Mouse (Mus musculus): ENCODE results near the gene Rwdd3. TPM values are rescaled to one million over a fixed set of nuclear protein-coding genes. Genes with fewer than 3 reads are reported as not detected.

The Rwdd3 gene
- polyA plus RNA-seq, 1 experiment from 2014 or later: 5.5 TPM

DNA sequence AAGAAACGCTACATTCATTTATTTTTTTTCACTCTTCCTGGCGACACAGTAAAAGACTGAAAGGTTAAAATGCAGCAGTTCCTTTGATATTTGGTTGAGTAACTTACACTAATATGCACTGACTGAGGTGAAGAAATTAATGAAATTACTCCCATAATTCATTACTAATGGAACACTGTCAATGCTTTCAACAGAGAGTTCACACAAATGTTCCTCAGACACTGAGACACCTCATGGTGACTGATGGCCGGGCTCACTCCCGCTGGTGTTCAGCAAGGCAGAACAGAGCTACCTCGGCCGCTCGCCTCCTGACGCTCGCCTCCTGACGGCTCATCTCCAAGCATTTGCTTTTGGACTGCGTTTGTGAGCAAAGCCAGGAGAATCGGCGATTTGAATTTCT, 54.9 kb downstream of the Rwdd3 start:
- Histone ChIP-seq H3K9ac (replicated peaks; ENCODE audit: low read length) (no peak overlapping the region), H3K27me3 (ENCODE audit: control insufficient read depth, insufficient read depth, low read length) (no peaks in the 10 kb centered on the region), H3K36me3 (replicated peaks; ENCODE audit: control insufficient read depth, insufficient read depth, low read depth, low read length) (no peaks in the 10 kb centered on the region), H3K4me2 (ENCODE audit: low read depth, low read length) (no peak overlapping the region), H3K4me3 (ENCODE audit: low read depth, low read length) (no peak overlapping the region), H3K4me1 (ENCODE audit: control insufficient read depth, insufficient read depth, low read length) (no peaks in the 10 kb centered on the region), H3K9me3 (replicated peaks; ENCODE audit: control insufficient read depth, low read length) (no peaks in the 10 kb centered on the region), H3K27ac (replicated peaks; ENCODE audit: low read depth, low read length) (no peak overlapping the region)
- ATAC-seq (replicated peaks; ENCODE audit: insufficient number of reproducible peaks, low FRiP score, low TSS enrichment, low read depth): no peak
- no peak for DNase-seq (ENCODE audit: low spot score)
- WGBS: 76% methylated on average over 13 of the region's 13 CpGs

DNA sequence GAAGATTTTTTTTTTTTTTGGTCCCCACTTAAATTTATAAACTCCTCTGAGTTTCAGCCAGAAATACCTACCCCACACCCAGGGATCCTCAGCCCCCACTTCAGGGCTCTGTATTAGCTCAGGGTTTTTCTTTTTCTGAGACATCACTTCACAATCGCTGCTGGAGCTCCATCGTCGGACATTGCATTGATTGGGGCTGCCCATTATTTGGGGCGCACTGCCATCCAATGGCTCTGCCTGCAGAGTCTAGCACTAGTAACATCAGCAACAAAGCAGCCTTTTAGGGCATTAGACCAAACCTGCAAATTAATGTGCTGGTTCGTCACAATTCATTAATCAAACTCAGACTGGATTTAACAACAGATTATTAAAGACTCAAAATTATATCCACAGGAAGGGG, 55.4 kb downstream of the Rwdd3 start:
- 76% methylated on average over 5 of the region's 5 CpGs for WGBS
- no peak for ATAC-seq (replicated peaks; ENCODE audit: insufficient number of reproducible peaks, low FRiP score, low TSS enrichment, low read depth)

DNA sequence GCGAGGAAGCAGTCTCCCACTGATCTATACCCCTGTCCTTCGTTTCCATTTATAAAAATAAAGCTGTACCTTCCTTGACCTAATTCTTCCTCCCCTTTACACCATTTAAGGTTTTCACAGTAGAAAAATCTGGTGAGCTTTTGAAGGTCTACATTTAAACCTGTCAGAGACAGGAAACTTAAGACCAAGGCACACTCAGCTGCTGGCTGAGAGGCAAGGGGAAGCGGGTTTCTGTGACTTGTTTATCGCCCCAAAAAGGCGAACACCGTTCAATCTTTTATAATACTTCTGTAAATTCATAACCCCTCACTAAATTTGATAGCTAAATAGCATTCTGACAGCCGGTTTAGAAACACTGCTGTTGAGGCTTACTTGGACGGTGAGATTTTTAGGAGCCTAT, 60.4 kb downstream of the Rwdd3 start:
- Histone ChIP-seq H3K9ac (replicated peaks; ENCODE audit: low read length) (no peak overlapping the region), H3K36me3 (replicated peaks; ENCODE audit: control insufficient read depth, insufficient read depth, low read depth, low read length) (no peaks in the 10 kb centered on the region), H3K27ac (replicated peaks; ENCODE audit: low read depth, low read length) (no peak overlapping the region), H3K27me3 (ENCODE audit: control insufficient read depth, insufficient read depth, low read length) (no peaks in the 10 kb centered on the region), H3K4me2 (ENCODE audit: low read depth, low read length) (no peak overlapping the region), H3K4me1 (ENCODE audit: control insufficient read depth, insufficient read depth, low read length) (no peaks in the 10 kb centered on the region), H3K4me3 (ENCODE audit: low read depth, low read length) (no peak overlapping the region), H3K9me3 (replicated peaks; ENCODE audit: control insufficient read depth, low read length) (no peaks in the 10 kb centered on the region)
- 90% methylated on average over 8 of the region's 8 CpGs for WGBS
- no peak for DNase-seq (ENCODE audit: low spot score)
- ATAC-seq (replicated peaks; ENCODE audit: insufficient number of reproducible peaks, low FRiP score, low TSS enrichment, low read depth): no peak

More for the DNA sequence above, 55.4 kb downstream of the Rwdd3 start:
- DNase-seq (ENCODE audit: low spot score): no peak
- Histone ChIP-seq H3K9ac (replicated peaks; ENCODE audit: low read length) (no peak overlapping the region), H3K27me3 (ENCODE audit: control insufficient read depth, insufficient read depth, low read length) (no peaks in the 10 kb centered on the region), H3K4me3 (ENCODE audit: low read depth, low read length) (no peak overlapping the region), H3K27ac (replicated peaks; ENCODE audit: low read depth, low read length) (no peak overlapping the region), H3K4me2 (ENCODE audit: low read depth, low read length) (no peak overlapping the region), H3K9me3 (replicated peaks; ENCODE audit: control insufficient read depth, low read length) (no peaks in the 10 kb centered on the region), H3K36me3 (replicated peaks; ENCODE audit: control insufficient read depth, insufficient read depth, low read depth, low read length) (no peaks in the 10 kb centered on the region), H3K4me1 (ENCODE audit: control insufficient read depth, insufficient read depth, low read length) (no peaks in the 10 kb centered on the region)

DNA sequence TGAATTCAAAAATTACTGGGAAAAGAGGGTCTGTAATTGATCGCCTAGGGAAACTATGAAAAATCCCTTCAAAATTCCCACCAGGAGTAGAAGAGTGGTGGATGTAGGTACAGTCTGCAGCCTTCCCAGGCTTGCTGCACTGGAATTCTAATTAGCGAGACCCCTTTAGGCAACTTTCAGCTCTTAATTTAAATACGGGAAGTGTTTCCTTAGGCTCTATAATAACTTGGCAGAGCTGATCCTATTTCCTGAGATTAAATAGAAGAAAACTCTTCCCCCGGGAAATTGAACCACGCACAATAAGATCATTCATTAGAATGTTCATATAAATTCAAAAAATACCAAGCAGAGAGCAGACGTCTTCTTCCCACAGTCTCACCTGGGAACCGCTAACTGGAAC, 61.1 kb downstream of the Rwdd3 start:
- WGBS: 67% methylated on average over 7 of the region's 7 CpGs
- Histone ChIP-seq H3K4me2 (ENCODE audit: low read depth, low read length) (no peak overlapping the region), H3K4me1 (ENCODE audit: control insufficient read depth, insufficient read depth, low read length) (no peaks in the 10 kb centered on the region), H3K27ac (replicated peaks; ENCODE audit: low read depth, low read length) (no peak overlapping the region), H3K36me3 (replicated peaks; ENCODE audit: control insufficient read depth, insufficient read depth, low read depth, low read length) (no peaks in the 10 kb centered on the region), H3K4me3 (ENCODE audit: low read depth, low read length) (no peak overlapping the region), H3K9me3 (replicated peaks; ENCODE audit: control insufficient read depth, low read length) (no peaks in the 10 kb centered on the region), H3K9ac (replicated peaks; ENCODE audit: low read length) (no peak overlapping the region), H3K27me3 (ENCODE audit: control insufficient read depth, insufficient read depth, low read length) (no peaks in the 10 kb centered on the region)
- ATAC-seq (replicated peaks; ENCODE audit: insufficient number of reproducible peaks, low FRiP score, low TSS enrichment, low read depth) (no peak), DNase-seq (ENCODE audit: low spot score) (peak; percentile 33)

DNA sequence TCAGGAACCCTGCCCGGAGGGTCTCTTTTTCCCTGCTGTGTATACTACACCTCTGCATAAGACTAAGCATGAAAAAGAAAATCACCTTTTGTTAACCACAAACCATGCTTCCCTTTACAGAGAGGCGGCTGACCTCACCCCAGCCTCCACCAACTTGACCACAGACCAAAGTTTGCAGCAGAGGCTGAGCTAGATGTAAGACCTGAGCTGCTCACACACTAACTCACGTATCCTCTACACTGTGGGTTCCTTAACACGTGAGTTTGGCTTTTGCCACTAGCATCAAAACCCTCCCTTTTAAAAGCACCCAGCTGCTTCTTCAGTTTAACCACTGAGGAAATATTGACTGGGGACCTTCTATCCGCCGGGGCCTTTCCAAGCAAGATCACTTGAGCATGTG, 64.0 kb downstream of the Rwdd3 start:
- no peak for ATAC-seq (replicated peaks; ENCODE audit: insufficient number of reproducible peaks, low FRiP score, low TSS enrichment, low read depth)
- 79% methylated on average over 6 of the region's 6 CpGs for WGBS

DNA sequence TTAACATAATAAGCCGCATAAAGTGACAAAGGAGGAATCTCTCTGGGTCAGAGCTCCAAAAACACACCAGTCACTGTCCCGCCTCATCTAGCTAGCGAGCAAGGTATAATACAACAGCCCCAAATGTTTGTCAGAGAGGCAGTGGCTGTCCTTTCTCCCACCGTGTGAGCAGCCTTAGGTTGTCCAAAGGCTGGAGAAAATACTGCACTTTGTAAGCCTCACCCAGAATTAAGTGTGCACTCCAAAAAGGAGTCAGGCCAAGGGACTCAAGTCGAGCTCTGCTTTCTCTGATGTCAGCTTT, 66.1 kb downstream of the Rwdd3 start:
- Histone ChIP-seq H3K4me3 (ENCODE audit: low read depth, low read length) (no peak overlapping the region), H3K4me1 (ENCODE audit: control insufficient read depth, insufficient read depth, low read length) (no peaks in the 10 kb centered on the region), H3K4me2 (ENCODE audit: low read depth, low read length) (no peak overlapping the region), H3K27me3 (ENCODE audit: control insufficient read depth, insufficient read depth, low read length) (no peaks in the 10 kb centered on the region), H3K27ac (replicated peaks; ENCODE audit: low read depth, low read length) (no peak overlapping the region), H3K9me3 (replicated peaks; ENCODE audit: control insufficient read depth, low read length) (no peaks in the 10 kb centered on the region), H3K36me3 (replicated peaks; ENCODE audit: control insufficient read depth, insufficient read depth, low read depth, low read length) (no peaks in the 10 kb centered on the region), H3K9ac (replicated peaks; ENCODE audit: low read length) (no peak overlapping the region)
- DNase-seq (ENCODE audit: low spot score): no peak
- 0 out of 2 replicates have a peak, but pooled peaks have one; percentile 57 for ATAC-seq (replicated peaks; ENCODE audit: insufficient number of reproducible peaks, low FRiP score, low TSS enrichment, low read depth)
- 81% methylated on average over 5 of the region's 5 CpGs for WGBS

More for the DNA sequence above, 64.0 kb downstream of the Rwdd3 start:
- no peaks in the 10 kb centered on the region for H3K9me3 ChIP-seq (replicated peaks; ENCODE audit: control insufficient read depth, low read length)
- no peaks in the 10 kb centered on the region for H3K27me3 ChIP-seq (ENCODE audit: control insufficient read depth, insufficient read depth, low read length)
- H3K4me3 ChIP-seq (ENCODE audit: low read depth, low read length): no peak overlapping the region
- no peak overlapping the region for H3K9ac ChIP-seq (replicated peaks; ENCODE audit: low read length)
- H3K27ac ChIP-seq (replicated peaks; ENCODE audit: low read depth, low read length): no peak overlapping the region
- no peak for DNase-seq (ENCODE audit: low spot score)
- H3K36me3 ChIP-seq (replicated peaks; ENCODE audit: control insufficient read depth, insufficient read depth, low read depth, low read length): no peaks in the 10 kb centered on the region
- H3K4me2 ChIP-seq (ENCODE audit: low read depth, low read length): no peak overlapping the region
- no peaks in the 10 kb centered on the region for H3K4me1 ChIP-seq (ENCODE audit: control insufficient read depth, insufficient read depth, low read length)

Other genes with a start within 250 kb of the Rwdd3 start
- gene Tmem56, start 111.4 kb upstream of the Rwdd3 start, polyA plus RNA-seq (2014; fragmentation: Nextera tagmentation; extraction: Ambion mirVana): 0.90 and 1.6 TPM in 2 replicates
- 35.4 and 35.6 TPM in 2 replicates for gene Alg14, start 120.1 kb upstream of the Rwdd3 start, polyA plus RNA-seq (2014; fragmentation: Nextera tagmentation; extraction: Ambion mirVana)

All from embryonic facial prominence, embryonic 11.5 days (tissue).